Mouse (Mus musculus): Measurements from ENCODE around the gene Nup188. TPM values are rescaled to one million over a fixed set of nuclear protein-coding genes. Genes with fewer than 3 reads are reported as not detected.

The Nup188 gene
- polyA plus RNA-seq, 1 experiment from 2014 or later = 22.4 TPM

GRCm38 (mm10) chr2:30309351-30309750, 23.2 kb downstream of the Nup188 start:
- WGBS = 72% methylated on average over 3 of the region's 3 CpGs
- no peak overlapping the region for H3K4me2 ChIP-seq
- no peak overlapping the region for H3K9ac ChIP-seq
- H3K27ac ChIP-seq = no peak overlapping the region
- H3K4me1 ChIP-seq = no peaks in the 10 kb centered on the region
- H3K36me3 ChIP-seq = peaks cover 67% of the 10 kb centered on the region
- H3K27me3 ChIP-seq (replicated peaks) = no peaks in the 10 kb centered on the region
- H3K4me3 ChIP-seq (replicated peaks) = no peak overlapping the region
- H3K9me3 ChIP-seq = no peaks in the 10 kb centered on the region
- no peak for ATAC-seq (ENCODE audit: insufficient read depth, low FRiP score, low read depth)

GRCm38 (mm10) chr2:30311481-30311880, 25.3 kb downstream of the Nup188 start:
- Histone ChIP-seq H3K9me3 (no peaks in the 10 kb centered on the region), H3K9ac (no peak overlapping the region), H3K4me2 (no peak overlapping the region), H3K4me1 (no peaks in the 10 kb centered on the region), H3K27me3 (replicated peaks) (no peaks in the 10 kb centered on the region), H3K4me3 (replicated peaks) (no peak overlapping the region), H3K27ac (no peak overlapping the region), H3K36me3 (peaks cover 67% of the 10 kb centered on the region)
- ATAC-seq (ENCODE audit: insufficient read depth, low FRiP score, low read depth) = no peak
- WGBS = 94% methylated on average over 2 of the region's 2 CpGs

- H3K4me1 ChIP-seq = no peaks in the 10 kb centered on the region
- no peaks in the 10 kb centered on the region for H3K9me3 ChIP-seq
- no peak overlapping the region for H3K9ac ChIP-seq
- H3K27ac ChIP-seq = no peak overlapping the region
- H3K36me3 ChIP-seq = peaks cover 53% of the 10 kb centered on the region
- H3K4me3 ChIP-seq (replicated peaks) = no peak overlapping the region
- H3K27me3 ChIP-seq (replicated peaks) = no peaks in the 10 kb centered on the region
- 95% methylated on average over 4 of the region's 4 CpGs for WGBS
- no peak for ATAC-seq (ENCODE audit: insufficient read depth, low FRiP score, low read depth)
- no peak overlapping the region for H3K4me2 ChIP-seq
These were observed 29.9 kb downstream of the Nup188 start for GRCm38 (mm10) chr2:30316136-30316535.

DNA sequence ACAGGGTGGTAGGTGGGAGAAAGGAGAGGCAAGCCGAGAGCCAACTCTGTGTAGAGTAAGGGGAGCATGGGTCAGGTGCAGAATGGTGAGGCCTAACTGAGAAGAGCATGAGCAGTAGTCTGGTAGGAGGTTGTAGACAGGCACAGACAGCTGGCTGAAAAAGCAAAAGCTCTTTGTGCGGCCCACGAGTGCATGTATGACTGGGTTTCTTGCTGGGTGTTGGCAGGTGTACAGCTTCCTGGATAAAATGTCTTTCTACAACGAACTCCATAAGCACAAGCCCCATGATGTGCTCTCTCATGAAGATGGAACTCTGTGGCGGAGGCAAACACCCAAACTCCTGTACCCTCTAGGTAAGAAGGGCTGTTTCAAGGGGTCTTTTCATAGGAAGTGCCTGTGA, 30.8 kb downstream of the Nup188 start:
- Histone ChIP-seq H3K9me3 (no peaks in the 10 kb centered on the region), H3K4me1 (no peaks in the 10 kb centered on the region), H3K36me3 (peaks cover 52% of the 10 kb centered on the region), H3K4me3 (replicated peaks) (no peak overlapping the region), H3K9ac (no peak overlapping the region; the same call in 1 of the 2 replicates), H3K4me2 (no peak overlapping the region), H3K27ac (no peak overlapping the region), H3K27me3 (replicated peaks) (no peaks in the 10 kb centered on the region)
- ATAC-seq (ENCODE audit: insufficient read depth, low FRiP score, low read depth) = no peak
- 92% methylated on average over 5 of the region's 5 CpGs for WGBS

DNA sequence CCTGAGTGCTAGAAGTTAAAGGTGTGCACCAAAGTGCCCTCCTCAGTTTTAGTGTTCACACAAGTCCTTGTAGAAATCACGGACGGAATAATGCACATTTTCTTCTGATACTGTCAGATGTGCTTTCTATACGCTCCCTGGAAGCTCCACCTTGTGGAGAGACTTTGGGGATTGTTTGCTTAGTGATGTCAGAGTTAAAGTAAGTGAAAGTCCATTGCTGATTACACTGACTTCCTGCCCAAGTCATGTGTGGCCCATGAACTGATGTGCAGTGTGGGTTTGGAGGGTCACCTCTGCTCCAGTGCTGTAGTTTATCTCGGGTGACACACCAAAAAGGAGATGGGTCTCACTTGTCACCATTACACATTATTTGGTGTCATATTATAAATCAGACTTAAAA, 33.1 kb downstream of the Nup188 start:
- no peak overlapping the region for H3K9ac ChIP-seq
- no peak overlapping the region for H3K4me3 ChIP-seq (replicated peaks)
- no peak overlapping the region for H3K27ac ChIP-seq
- 71% methylated on average over 4 of the region's 4 CpGs for WGBS
- H3K36me3 ChIP-seq = peaks cover 56% of the 10 kb centered on the region
- no peaks in the 10 kb centered on the region for H3K9me3 ChIP-seq
- ATAC-seq (ENCODE audit: insufficient read depth, low FRiP score, low read depth) = no peak
- H3K27me3 ChIP-seq (replicated peaks) = no peaks in the 10 kb centered on the region
- no peaks in the 10 kb centered on the region for H3K4me1 ChIP-seq
- no peak overlapping the region for H3K4me2 ChIP-seq

GRCm38 (mm10) chr2:30323111-30323510, 36.9 kb downstream of the Nup188 start:
- Histone ChIP-seq H3K36me3 (peaks cover 64% of the 10 kb centered on the region), H3K9ac (no peak overlapping the region), H3K9me3 (no peaks in the 10 kb centered on the region), H3K27me3 (replicated peaks) (no peaks in the 10 kb centered on the region), H3K27ac (no peak overlapping the region), H3K4me1 (no peaks in the 10 kb centered on the region), H3K4me3 (replicated peaks) (no peak overlapping the region), H3K4me2 (no peak overlapping the region)
- ATAC-seq (ENCODE audit: insufficient read depth, low FRiP score, low read depth) = no peak
- 92% methylated on average over 7 of the region's 7 CpGs for WGBS

- no peaks in the 10 kb centered on the region for H3K27me3 ChIP-seq (replicated peaks)
- ATAC-seq (ENCODE audit: insufficient read depth, low FRiP score, low read depth) = no peak
- no peak overlapping the region for H3K27ac ChIP-seq
- H3K9me3 ChIP-seq = no peaks in the 10 kb centered on the region
- H3K4me2 ChIP-seq = no peak overlapping the region
- no peak overlapping the region for H3K4me3 ChIP-seq (replicated peaks)
- WGBS = 93% methylated on average over 5 of the region's 5 CpGs
- no peaks in the 10 kb centered on the region for H3K4me1 ChIP-seq
- peaks cover 74% of the 10 kb centered on the region for H3K36me3 ChIP-seq
- no peak overlapping the region for H3K9ac ChIP-seq
These were observed 39.1 kb downstream of the Nup188 start for GRCm38 (mm10) chr2:30325296-30325695.

DNA sequence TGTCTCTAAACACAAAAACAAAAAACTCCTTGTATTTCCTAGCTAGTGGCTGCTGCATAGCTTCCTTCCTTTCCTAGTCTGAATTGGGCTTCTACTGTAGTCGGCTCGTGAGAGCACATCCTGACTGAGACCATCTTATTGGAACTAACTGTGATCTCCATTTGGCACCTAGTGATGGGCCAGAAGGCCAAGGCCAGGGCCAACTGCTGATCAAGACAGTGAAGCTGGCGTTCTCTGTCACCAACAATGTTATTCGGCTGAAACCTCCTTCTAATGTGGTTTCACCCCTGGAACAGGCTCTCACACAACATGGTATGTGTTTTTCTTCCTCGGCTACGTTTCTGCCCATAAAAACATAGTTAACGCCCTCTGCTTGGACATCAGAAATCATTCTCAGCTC, 41.1 kb downstream of the Nup188 start:
- Histone ChIP-seq H3K9ac (no peak overlapping the region), H3K4me1 (no peaks in the 10 kb centered on the region), H3K4me3 (replicated peaks) (no peak overlapping the region), H3K36me3 (peaks cover 74% of the 10 kb centered on the region), H3K27me3 (replicated peaks) (no peaks in the 10 kb centered on the region), H3K4me2 (no peak overlapping the region), H3K27ac (no peak overlapping the region), H3K9me3 (no peaks in the 10 kb centered on the region)
- ATAC-seq (ENCODE audit: insufficient read depth, low FRiP score, low read depth) = no peak
- 95% methylated on average over 7 of the region's 7 CpGs for WGBS

- H3K9me3 ChIP-seq = no peaks in the 10 kb centered on the region
- no peaks in the 10 kb centered on the region for H3K4me1 ChIP-seq
- no peak overlapping the region for H3K4me3 ChIP-seq (replicated peaks)
- no peak for ATAC-seq (ENCODE audit: insufficient read depth, low FRiP score, low read depth)
- no peaks in the 10 kb centered on the region for H3K27me3 ChIP-seq (replicated peaks)
- H3K27ac ChIP-seq = no peak overlapping the region
- H3K4me2 ChIP-seq = no peak overlapping the region
- 87% methylated on average over 3 of the region's 3 CpGs for whole genome bisulfite sequencing
- H3K36me3 ChIP-seq = peaks cover 74% of the 10 kb centered on the region
- no peak overlapping the region for H3K9ac ChIP-seq
These were observed 42.6 kb downstream of the Nup188 start for GRCm38 (mm10) chr2:30328791-30329190.

- no peak overlapping the region for H3K9ac ChIP-seq
- no peak overlapping the region for H3K27ac ChIP-seq
- 91% methylated on average over 2 of the region's 2 CpGs for WGBS
- no peak overlapping the region for H3K4me2 ChIP-seq
- peaks cover 68% of the 10 kb centered on the region for H3K36me3 ChIP-seq
- H3K27me3 ChIP-seq (replicated peaks) = no peaks in the 10 kb centered on the region
- H3K4me1 ChIP-seq = no peaks in the 10 kb centered on the region
- H3K4me3 ChIP-seq (replicated peaks) = no peak overlapping the region
- H3K9me3 ChIP-seq = no peaks in the 10 kb centered on the region
- no peak for ATAC-seq (ENCODE audit: insufficient read depth, low FRiP score, low read depth)
These were observed 49.1 kb downstream of the Nup188 start for GRCm38 (mm10) chr2:30335324-30335723.

DNA sequence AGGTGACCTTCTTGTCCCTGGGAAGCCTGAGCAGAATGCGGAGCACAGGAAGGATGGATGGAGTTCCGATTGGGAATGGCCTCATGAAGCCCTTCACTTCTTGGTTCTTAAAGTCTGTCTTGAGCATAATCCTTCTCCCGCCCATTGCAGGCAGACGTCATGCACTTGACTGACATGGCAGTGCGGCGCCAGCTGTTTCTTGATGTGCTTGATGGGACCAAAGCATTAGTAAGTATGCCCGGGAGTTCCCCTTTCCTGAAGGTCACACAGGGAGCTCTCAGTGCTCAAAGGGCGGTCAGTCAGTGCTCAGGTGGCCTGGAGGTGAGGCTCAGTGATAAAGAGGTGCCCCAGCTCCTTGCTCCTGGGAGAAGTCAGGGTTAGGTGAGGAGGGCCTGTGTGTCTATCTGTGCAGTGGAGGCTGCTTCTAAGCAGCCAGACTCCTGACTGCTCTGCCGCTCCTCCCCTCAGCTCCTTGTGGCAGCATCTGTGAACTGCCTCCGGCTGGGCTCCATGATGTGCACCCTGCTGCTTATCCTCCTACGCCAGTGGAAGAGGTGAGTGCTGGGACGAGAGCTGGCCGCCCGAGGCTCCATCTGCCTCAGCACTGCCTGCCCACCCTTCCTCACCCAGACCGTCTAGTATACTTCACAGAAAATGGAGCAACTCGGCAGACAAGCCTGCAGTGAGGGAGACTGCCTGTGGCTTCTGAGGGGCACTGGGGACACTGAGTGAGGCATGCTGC, 50.1 kb downstream of the Nup188 start:
- Histone ChIP-seq H3K4me3 (replicated peaks) (no peak overlapping the region), H3K9me3 (no peaks in the 10 kb centered on the region), H3K27ac (no peak overlapping the region), H3K4me2 (no peak overlapping the region), H3K9ac (no peak overlapping the region), H3K4me1 (no peaks in the 10 kb centered on the region), H3K36me3 (peaks cover 70% of the 10 kb centered on the region), H3K27me3 (replicated peaks) (no peaks in the 10 kb centered on the region)
- no peak for ATAC-seq (ENCODE audit: insufficient read depth, low FRiP score, low read depth)
- 86% methylated on average over 16 of the region's 16 CpGs for WGBS

GRCm38 (mm10) chr2:30337179-30337578, 51.0 kb downstream of the Nup188 start:
- 75% methylated on average over 12 of the region's 12 CpGs for WGBS
- Histone ChIP-seq H3K27me3 (replicated peaks) (no peaks in the 10 kb centered on the region), H3K36me3 (peaks cover 76% of the 10 kb centered on the region), H3K4me1 (no peaks in the 10 kb centered on the region), H3K9me3 (no peaks in the 10 kb centered on the region), H3K4me3 (replicated peaks) (no peak overlapping the region), H3K4me2 (no peak overlapping the region), H3K9ac (no peak overlapping the region), H3K27ac (no peak overlapping the region)
- ATAC-seq (ENCODE audit: insufficient read depth, low FRiP score, low read depth) = no peak

- H3K4me3 ChIP-seq (replicated peaks) = no peak overlapping the region
- WGBS = 95% methylated on average over 3 of the region's 3 CpGs
- no peaks in the 10 kb centered on the region for H3K27me3 ChIP-seq (replicated peaks)
- no peaks in the 10 kb centered on the region for H3K9me3 ChIP-seq
- no peak overlapping the region for H3K27ac ChIP-seq
- no peak overlapping the region for H3K4me2 ChIP-seq
- ATAC-seq (ENCODE audit: insufficient read depth, low FRiP score, low read depth) = no peak
- H3K9ac ChIP-seq = no peak overlapping the region
- H3K36me3 ChIP-seq = peaks cover 80% of the 10 kb centered on the region
- H3K4me1 ChIP-seq = no peaks in the 10 kb centered on the region
These were observed 55.9 kb downstream of the Nup188 start for GRCm38 (mm10) chr2:30342061-30342460.

Measured in stomach, embryonic 15.5 days (tissue).